Mouse (Mus musculus): Measurements from ENCODE around the gene Lamb3. TPM values are rescaled to one million over a fixed set of nuclear protein-coding genes. Genes with fewer than 3 reads are reported as not detected.

The Lamb3 gene
- total RNA-seq, 2 experiments from 2014 or later = 0.89 to 1.9 TPM

DNA sequence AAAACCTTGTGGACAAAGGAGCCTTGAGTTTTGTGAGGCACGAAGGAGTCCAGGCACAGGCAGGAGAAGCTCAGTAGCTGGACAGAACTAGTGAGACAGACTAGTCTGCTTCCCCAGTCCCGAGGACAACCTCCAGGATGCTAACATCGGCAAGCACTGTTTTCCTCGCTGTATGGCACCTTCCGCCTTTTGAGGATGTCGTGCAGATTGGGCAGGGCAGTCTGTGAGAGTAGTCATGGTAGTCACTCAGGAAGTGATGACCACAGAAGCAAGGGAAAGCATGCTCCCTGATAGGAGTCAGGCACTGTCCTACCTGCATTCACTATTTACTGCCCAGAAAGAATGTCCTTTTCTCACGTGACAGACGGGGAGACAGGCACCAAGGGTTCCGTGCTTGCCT lies 122.1 kb downstream of the Lamb3 start:
- no peak for DNase-seq (ENCODE audit: low spot score in 2 of 2)
- intact Hi-C loops (cut with DNase I) = no loop called here

DNA sequence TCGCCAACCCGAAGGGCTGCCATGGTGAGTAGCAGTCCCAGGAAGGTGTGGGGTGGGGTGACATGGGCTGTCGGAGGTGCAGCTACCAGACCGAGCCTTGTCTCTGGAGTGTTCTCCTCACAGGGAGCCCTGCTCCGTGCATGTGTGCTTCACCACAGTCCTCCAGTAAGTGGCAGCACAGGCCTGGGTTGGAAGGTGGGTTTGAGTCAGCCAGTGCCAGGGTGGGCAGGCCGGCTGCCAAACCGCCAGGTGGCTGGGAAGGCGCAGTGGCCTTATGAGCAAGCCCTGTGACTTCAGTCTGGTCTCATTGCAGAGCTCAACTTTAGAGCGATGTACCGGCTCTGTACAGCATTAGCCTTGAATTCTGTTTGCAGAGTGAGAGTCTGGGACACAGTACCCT lies 122.7 kb downstream of the Lamb3 start:
- intact Hi-C loops (cut with DNase I) = loop anchor here (2.0 to 5.0 kb wide), 3 partner anchors 33 to 112 kb away; no protein-coding TSS in a partner anchor

DNA sequence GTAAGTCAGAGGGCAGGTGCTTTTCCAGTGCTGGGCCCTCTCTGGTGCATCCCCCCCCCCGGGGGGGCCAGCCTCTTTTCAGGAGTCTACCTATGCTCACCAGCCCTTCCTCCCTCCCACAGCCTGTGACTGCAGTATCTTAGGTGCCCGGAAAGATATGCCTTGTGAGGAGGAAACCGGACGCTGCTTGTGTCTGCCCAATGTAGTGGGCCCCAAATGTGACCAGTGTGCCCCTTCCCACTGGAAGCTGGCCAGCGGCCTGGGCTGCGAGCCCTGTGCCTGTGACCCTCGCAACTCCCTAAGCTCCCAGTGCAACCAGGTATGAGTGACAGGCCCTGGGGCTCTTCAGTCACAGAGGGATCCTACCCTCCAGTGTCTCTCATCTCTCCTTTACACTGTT lies 123.1 kb downstream of the Lamb3 start:
- intact Hi-C loops (cut with DNase I) = loop anchor here (2.0 to 5.0 kb wide), 3 partner anchors 32 to 112 kb away; no protein-coding TSS in a partner anchor
- no peak for DNase-seq (ENCODE audit: low spot score in 2 of 2)

More for the DNA sequence above, 122.7 kb downstream of the Lamb3 start:
- DNase-seq (ENCODE audit: low spot score in 2 of 2) = peak; percentile 78 to 93

DNA sequence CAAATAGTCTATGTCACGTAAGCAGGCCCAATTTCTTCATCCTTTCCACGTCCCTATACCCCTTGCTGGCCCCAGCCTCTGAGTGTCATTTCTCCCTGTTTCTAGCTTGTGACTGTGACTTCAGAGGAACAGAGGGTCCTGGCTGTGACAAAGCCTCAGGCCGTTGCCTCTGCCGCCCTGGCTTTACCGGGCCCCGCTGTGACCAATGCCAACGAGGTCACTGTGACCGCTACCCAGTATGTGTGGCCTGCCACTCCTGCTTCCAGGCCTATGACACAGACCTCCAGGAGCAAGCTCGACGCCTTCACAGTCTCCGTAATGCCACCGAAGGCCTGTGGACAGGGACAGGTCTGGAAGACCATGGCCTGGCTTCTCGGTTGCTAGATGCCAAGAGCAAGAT lies 124.5 kb downstream of the Lamb3 start:
- intact Hi-C loops (cut with DNase I) = loop anchor here (2.0 to 5.0 kb wide), 2 partner anchors 19 to 110 kb away; no protein-coding TSS in a partner anchor
- DNase-seq (ENCODE audit: low spot score in 2 of 2) = no peak

DNA sequence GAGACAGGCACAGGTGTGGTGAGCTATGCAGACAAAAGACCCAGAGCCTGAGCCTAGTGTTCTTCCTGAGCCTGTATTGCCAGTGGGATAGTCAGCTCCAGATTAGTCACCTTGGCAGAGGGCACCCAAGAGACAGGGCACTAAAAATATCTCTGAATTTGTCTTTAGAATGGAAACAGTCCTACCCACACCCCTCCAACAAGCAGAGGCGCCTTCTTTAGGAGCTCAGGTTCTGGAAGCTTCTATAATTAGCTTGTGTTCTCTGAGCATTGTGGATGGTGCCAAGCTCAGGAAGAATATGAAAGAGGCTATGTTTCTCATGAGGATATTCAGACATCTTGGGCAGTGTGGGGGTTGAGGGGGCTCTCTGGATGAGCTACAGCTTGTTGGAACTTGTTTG lies 125.2 kb downstream of the Lamb3 start:
- intact Hi-C loops (cut with DNase I) = loop anchor here (2.0 to 5.0 kb wide), 2 partner anchors 18 to 110 kb away; no protein-coding TSS in a partner anchor

DNA sequence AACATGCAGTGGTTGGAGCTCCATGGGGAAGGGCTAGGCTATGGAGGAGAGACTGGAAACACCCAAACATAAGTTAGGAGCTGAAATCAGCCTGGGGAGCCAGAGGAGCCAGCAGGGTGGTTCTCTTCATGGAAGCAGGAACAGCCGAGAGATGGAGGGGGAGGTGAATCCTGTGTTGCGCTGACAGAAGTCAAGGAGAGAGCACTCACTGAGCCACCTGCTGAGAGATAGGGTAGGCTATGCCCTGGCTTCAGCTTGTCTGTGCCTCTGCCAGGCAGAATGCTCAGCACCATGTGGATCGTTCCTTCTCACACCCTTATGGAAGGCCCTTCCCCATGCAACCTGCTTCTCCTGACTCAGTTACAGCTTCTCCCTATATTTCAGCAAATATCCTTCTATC lies 126.3 kb downstream of the Lamb3 start:
- DNase-seq (ENCODE audit: low spot score in 2 of 2) = no peak

More for the DNA sequence above, 125.2 kb downstream of the Lamb3 start:
- peak in 1 of 2 experiments; percentile 86 for DNase-seq (ENCODE audit: low spot score in 2 of 2)

DNA sequence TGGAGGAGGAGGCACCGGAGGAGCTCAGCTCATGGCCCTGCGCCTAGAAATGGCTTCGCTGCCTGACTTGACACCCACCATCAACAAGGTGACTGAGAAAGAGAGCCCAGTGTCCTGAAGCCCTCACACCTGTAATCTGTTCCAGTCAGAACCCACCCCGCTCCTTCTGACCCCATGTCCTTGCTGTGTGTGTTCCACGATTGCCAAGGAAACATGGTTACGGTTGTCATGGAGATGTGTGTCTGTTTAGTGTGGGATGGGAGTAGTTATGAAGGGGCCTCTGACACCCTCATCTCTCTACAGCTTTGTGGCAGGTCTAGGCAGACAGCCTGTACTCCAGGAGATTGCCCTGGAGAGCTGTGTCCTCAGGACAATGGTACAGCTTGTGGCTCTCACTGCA lies 127.0 kb downstream of the Lamb3 start:
- intact Hi-C loops (cut with DNase I) = loop anchor here (5.0 kb wide), 1 partner anchor 108 kb away; no protein-coding TSS in a partner anchor
- no peak for DNase-seq (ENCODE audit: low spot score in 2 of 2)

More for the DNA sequence above, 126.3 kb downstream of the Lamb3 start:
- intact Hi-C loops (cut with DNase I) = loop anchor here (2.0 to 5.0 kb wide), 2 partner anchors 17 to 109 kb away; no protein-coding TSS in a partner anchor

DNA sequence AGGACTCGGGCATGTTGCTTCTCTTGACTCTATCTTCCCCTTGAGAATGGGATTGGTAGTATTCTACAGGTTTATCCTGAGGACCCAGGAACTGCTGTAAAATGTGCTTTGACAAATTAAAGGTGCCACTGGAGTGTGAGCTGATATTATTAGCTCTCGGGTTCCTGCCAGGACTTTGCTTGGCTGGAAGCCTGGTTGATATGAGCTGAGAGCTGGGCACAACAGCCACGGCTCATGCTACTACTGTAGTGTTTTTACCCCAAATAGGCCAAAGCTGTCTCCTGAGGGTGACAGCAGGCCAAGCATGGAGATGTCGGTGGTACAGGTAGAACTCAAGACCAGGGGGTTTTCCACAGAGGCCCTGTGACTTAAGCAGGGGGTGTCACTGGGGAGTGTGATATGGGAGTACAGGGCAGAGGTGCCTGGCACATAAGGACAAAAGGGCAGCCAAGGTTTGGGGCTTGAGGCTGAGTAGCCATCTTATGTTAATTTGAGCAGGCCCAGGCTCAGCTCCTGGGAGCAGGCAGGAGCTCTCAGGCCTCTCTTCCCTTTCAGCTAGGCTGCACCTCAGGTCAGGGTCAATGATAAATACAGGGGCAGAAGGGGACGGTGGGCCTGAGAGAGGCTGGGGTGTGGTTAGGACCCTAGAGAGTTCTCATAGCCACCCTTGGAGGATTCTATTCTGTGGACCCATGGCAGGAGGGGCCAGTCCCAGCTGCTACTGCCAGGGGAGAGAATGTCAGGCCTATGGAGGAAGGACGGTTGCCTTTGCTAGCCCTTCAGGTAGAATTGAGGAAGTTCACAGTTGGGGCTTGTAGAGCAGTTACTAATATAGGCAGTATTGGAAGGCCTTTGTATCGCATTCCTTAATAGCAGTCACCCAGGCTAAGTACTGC lies 128.9 kb downstream of the Lamb3 start:
- no peak for DNase-seq (ENCODE audit: low spot score in 2 of 2)
- intact Hi-C loops (cut with DNase I) = no loop called here

DNA sequence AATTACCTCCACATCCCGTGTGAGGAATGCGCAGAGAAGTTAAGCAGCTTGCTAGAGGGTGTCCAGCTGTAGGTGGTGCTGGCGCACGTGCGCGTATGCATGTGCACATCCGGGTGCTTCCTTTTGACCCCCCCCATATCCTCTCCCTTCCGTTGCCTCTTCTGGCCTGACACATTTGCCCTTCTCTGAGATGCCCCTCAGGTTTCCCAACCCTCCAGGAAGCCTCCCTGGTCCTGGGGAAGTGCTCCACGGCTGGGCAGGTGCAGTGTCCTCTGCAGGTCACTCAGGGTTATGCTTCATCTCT lies 129.5 kb downstream of the Lamb3 start:
- intact Hi-C loops (cut with DNase I) = no loop called here

DNA sequence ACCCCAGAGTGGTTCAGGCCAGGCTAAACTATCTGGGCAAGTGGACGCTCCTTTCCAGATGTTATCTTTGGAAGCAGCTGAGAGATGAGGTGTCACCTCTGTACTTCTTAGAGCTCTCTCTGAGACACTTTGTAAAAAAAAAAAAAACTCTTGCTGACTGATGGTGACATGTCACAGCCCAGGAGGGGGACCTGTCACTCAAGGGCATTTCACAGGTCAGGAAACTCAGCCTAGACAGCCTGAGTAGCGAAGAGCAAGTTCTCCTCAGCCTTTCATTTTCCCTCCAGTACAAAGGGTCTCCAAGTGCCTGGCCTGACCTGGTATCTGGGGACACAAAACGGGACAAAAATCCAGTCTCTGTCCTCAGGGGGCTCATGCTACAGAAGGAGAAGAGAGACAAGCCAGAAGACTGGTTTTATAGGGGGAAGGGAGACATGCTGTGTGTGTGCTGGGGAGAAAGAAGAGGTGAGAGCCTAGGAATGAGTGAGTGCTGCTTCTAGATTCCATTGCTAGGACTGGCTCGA lies 130.3 kb downstream of the Lamb3 start:
- no peak for DNase-seq (ENCODE audit: low spot score in 2 of 2)
- intact Hi-C loops (cut with DNase I) = loop anchor here (1.0 kb wide), 1 partner anchor 12 kb away; no protein-coding TSS in a partner anchor

More for the DNA sequence above, 129.5 kb downstream of the Lamb3 start:
- DNase-seq (ENCODE audit: low spot score in 2 of 2) = no peak

DNA sequence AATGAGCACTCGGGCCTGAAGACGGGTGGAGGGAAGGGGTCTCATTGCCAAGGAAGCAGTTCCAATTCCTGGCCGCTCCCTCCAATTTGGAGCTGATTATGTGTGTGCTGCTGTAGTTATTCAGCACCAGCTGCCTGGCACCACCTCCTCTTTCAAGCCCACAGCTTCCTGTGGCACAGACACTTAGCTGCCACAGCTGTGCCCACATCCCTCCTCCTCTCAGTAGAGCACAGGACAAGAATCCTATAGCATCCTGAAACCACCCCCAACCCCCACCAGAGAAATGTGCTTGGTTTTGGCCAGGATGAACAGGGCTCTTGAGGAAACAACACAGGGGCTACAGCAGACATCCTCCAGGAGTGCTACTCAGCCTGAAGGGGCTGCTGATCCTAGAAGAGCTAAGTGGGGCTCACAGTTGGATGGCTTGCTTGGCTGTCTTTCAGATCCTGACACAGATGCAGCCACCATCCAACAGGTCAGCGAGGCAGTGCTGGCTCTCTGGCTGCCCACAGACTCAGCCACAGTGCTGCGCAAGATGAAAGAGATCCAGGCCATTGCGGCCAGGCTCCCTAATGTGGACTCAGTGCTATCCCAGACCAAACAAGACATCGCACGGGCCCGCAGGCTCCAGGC lies 131.0 kb downstream of the Lamb3 start:
- DNase-seq (ENCODE audit: low spot score in 2 of 2) = peak; percentile 66 to 92
- intact Hi-C loops (cut with DNase I) = loop anchor here (1.0 kb wide), 1 partner anchor 12 kb away; no protein-coding TSS in a partner anchor

DNA sequence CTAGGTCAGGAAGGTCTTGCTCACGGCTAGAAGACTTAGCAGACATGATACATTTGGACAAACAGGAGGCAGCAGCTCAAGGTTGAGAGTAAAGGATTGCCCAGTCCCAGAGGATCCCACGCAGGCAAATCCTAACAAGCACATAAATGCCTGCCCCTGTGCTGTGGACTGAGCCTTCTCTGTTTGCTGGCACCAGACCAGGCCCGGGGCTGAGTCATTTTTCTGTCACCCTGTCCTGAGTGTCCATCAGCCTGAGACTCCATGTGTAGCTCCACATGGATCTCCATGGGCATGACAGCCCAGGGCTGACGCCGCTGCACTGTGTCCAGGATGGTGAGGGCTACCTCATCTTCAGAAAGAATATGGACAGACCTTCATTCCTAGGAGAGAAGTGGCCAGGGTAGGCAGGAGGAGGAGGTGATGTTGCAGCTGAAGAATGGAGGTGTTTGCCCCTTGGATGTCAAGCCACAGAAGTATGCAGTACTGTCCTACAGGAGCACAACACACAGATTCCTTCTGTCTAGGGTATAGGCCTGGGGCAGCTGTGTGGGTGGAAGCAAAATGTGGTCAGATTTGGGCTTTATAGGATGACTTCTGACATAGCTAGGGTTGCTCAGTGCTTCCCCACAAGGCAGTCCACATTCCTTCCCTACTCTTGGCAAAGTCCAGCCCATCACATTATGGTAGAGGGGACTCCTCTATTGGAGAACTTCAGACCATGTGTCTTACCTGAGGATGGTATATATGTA lies 134.9 kb downstream of the Lamb3 start:
- intact Hi-C loops (cut with DNase I) = no loop called here
- DNase-seq (ENCODE audit: low spot score in 2 of 2) = no peak

DNA sequence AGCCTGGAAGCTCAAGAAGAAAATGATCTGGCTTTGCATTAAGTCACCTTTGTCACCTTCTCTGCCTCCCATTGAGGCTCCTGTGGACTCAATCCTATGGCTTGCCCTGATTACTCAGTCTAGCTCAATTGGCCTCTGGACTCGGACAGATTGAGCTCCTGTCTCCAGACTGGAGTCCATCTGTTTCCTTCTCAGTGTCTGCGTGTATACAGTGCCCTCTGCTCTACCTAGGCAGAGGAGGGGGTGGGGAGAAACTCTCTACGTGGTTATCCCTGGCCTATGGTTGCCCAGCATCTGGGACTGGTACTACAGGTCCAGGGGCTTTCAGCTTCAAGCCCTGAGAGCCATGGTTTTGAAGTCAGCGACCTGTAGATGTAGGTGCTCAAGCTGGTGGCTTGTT lies 136.4 kb downstream of the Lamb3 start:
- intact Hi-C loops (cut with DNase I) = no loop called here
- no peak for DNase-seq (ENCODE audit: low spot score in 2 of 2)

DNA sequence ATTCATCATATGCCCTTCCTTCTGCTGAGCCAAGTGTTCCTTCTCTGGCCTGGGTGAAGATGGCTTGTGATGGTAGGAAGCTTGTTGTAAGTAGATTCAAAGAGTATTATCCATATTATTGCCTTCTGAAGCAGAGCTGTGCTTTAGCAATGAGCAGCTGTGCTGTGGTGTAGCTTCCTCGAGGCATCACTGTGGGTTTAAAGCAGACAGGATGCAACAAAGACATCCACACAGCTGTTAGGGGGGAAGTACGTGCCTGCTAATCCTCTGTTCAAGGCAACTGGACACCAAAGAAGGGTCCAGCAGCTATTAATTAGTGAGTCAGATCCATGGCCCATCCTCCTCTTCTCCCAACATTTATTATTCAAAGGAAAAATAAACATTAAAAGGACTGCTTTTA lies 137.5 kb downstream of the Lamb3 start:
- intact Hi-C loops (cut with DNase I) = no loop called here
- DNase-seq (ENCODE audit: low spot score in 2 of 2) = no peak

DNA sequence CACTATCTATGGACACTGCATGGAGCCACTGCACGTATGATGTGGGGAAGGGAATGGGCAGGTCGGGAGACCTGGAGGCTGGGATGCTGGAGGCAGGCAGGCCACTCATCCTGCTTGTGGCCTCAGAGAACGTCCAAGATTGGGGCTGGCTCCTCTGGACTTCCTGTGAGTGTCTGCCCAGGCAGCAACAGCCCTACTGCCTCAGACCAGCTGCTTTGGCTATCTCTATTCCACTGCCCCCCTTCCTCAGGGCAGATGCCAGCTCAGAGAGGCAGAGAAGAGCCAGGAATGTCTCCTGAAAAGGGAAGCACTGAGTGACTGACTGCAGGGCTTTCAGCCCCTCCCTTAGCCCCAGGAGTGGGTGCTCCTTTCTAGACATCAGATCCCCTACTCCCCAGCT lies 139.4 kb downstream of the Lamb3 start:
- intact Hi-C loops (cut with DNase I) = no loop called here
- no peak for DNase-seq (ENCODE audit: low spot score in 2 of 2)

DNA sequence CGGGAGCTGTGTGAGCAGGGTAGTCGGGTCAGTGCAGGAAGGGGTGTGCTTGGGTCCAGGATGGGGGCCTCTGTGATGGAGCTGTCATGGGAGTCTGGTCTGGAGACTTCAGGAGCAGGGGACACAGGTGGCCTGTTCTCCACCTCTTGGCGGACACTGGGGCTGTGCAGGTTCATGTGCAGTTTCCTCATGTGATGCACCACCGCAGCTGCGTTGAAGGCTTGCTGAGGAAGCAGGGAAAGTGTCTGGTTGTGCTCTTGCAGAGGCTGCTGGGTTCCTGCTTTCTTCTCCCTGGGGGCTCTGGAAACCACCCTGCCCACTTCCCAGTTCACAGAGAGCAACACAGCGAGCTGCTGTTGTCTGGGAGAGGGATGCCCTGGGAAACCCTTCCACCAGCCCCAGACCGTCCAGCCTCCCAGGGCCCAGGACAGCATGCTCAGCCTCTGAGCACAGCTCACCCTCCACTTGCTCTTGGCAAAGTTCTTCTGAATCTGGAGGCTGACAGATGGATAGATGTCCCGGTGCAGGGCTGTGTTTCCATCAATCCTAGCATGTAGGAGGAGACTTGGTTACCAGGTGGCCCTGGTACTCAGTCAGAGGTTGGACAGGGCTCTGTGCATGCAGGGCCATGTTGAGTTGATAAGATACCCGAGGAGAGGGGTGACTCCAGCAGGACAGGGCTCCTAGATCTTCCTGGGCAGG lies 140.9 kb downstream of the Lamb3 start:
- no peak for DNase-seq (ENCODE audit: low spot score in 2 of 2)
- intact Hi-C loops (cut with DNase I) = no loop called here

DNA sequence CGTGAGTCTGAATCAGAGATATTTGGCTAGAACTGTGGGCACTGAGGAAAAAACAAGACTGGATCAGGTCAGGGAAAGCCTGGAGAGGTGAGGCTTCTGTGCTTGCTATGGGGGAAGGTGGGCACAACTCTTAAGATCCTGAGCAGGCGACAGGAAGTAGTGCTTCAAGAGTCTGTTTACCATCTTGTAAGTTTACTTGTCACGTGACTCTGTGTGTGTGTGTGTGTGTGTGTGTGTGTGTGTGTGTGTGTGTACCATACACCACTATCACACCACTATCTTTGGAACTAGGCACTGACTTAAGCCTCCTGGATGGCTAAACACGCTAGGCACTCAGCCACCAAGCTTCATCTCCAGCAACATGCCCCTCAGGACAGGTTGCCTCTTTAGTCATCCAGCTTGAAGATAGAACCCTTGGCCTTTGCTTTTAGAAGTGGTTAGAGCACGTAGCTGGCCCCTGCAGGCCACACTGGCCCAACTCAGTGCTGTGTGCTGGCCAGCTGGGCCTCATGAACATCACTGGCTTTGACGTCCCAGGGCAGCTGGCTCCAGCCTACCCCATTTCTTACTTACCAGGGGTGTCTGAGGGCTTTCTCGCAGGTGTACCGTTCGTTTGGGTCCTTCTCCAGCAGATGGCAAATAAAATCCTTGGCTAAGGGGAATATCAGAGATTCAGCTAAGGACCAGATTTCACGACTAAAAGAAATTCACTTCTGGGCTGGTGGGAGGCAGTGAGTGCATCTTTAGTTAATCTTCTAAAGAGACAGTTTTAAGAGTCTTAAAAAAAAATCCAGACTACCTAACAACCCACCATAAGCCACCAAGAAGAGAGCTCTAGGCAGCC lies 142.4 kb downstream of the Lamb3 start:
- no peak for DNase-seq (ENCODE audit: low spot score in 2 of 2)
- intact Hi-C loops (cut with DNase I) = loop anchor here (1.0 to 2.0 kb wide), 2 partner anchors 12 to 17 kb away; no protein-coding TSS in a partner anchor

DNA sequence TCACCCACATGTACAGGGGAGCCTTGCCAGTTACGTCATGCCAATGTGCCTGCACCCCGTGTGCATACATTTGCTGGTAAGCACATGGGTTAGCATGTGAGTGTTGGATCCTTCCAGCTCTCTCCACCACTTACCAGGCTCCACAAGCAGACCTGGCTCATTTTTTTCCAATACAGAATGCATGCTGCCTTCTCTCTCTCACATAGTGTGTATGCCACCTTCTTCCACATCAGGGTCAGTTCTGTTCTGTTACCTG lies 143.0 kb downstream of the Lamb3 start:
- intact Hi-C loops (cut with DNase I) = loop anchor here (1.0 to 2.0 kb wide), 2 partner anchors 12 to 18 kb away; no protein-coding TSS in a partner anchor
- DNase-seq (ENCODE audit: low spot score in 2 of 2) = peak; percentile 72 to 95

All from left cerebral cortex, postnatal 25 days (tissue).